Mouse (Mus musculus): ENCODE data around the gene Hmx2. TPM values are rescaled to one million over a fixed set of nuclear protein-coding genes. Genes with fewer than 3 reads are reported as not detected.

Gene Hmx2
- total RNA-seq, 2 experiments from 2014 or later = not detected

GRCm38 (mm10) chr7:131555301-131556081 lies 6.9 kb downstream of the Hmx2 start:
- intact Hi-C loops (cut with DNase I) = loop anchor here (1.0 to 10.0 kb wide), 3 partner anchors 11 to 1299 kb away; partner anchors contain the start of genes Abraxas2, Acadsb, Eef1akmt2 and Ikzf5
- DNase-seq = peak in 1 of 2 experiments; percentile 61

DNA sequence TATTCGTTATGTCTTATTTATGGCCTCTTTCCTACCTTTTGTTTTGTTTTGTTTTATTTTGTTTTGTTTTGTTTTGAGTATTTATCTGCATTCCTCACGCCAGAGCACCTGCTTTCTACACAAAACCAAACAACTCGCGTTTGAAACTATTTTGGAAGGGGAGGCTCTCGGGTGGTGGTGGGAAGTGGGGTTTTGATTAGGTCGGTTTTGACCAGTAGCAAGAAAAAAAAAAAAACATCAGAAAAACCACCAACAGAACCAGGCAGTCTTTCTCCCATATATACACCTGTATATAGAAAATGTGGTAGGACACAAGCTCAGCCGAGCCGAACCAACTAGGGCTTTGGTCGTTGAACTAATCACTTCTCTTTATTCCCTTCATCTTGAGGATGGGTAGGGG lies 7.5 kb downstream of the Hmx2 start:
- intact Hi-C loops (cut with DNase I) = loop anchor here (5.0 to 10.0 kb wide), 2 partner anchors 144 to 1299 kb away; partner anchors contain the start of genes Abraxas2, Acadsb, Eef1akmt2 and Ikzf5

DNA sequence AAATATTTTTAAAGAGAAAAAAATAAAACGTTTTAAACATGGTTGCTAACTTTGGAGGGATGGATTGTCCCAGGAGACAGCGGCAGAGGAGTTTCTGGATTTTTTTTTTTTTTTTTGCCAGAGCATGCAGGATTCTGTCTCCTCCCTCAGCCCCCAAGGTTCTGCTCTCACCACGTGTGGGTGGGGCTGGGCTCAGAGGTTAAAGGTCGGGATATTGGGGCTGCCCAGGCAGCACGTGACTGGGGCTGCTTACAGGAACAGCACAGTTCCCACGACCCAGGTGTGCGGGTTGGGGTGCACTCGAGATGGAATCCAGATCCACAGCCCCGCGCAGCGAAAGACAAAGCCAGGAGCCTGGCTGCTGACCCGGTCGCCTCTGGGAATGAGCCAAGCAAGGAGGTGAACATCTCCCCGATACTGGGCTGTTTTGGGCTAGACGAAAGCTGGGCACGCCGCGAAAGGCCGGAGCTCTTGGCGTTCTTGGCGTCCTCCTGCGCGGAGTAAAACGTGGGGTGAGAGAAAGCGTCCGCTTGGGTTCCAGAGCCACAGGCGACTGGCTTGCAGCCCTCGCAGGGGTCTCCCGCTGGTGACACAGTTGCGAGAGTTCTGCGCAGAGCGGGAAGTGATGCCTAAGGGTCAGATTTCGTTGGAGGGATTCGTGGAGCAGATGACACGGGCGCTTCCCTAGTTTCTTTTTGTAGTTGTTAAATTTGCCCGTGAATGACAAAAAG lies 8.1 kb downstream of the Hmx2 start:
- intact Hi-C loops (cut with DNase I) = loop anchor here (5.0 to 10.0 kb wide), 2 partner anchors 144 to 1298 kb away; partner anchors contain the start of genes Abraxas2, Acadsb, Eef1akmt2 and Ikzf5

More for the DNA sequence above, 7.5 kb downstream of the Hmx2 start:
- DNase-seq = no peak

DNA sequence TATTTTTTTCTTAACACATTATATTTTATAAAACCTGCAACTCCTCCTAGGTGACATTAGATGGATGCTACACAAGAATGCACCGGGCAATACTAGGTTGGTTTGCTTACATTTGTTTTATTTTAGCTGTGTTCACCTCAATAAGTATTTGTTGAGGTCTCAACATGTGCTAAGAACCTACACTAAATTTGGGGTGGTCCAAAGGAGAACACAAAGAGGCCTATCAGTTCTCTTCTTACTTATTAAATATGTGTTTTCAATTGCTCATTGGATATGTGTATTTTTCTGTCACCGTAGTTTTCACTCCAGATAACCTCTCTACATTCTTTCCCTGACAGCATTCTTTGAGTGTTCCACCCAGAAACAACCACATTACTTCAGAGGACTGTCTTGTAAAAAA lies 9.2 kb downstream of the Hmx2 start:
- intact Hi-C loops (cut with DNase I) = loop anchor here (5.0 to 10.0 kb wide), 2 partner anchors 145 to 1297 kb away; partner anchors contain the start of genes Abraxas2, Acadsb, Eef1akmt2 and Ikzf5

More for the DNA sequence above, 8.1 kb downstream of the Hmx2 start:
- peak in 1 of 2 experiments; percentile 53 for DNase-seq

DNA sequence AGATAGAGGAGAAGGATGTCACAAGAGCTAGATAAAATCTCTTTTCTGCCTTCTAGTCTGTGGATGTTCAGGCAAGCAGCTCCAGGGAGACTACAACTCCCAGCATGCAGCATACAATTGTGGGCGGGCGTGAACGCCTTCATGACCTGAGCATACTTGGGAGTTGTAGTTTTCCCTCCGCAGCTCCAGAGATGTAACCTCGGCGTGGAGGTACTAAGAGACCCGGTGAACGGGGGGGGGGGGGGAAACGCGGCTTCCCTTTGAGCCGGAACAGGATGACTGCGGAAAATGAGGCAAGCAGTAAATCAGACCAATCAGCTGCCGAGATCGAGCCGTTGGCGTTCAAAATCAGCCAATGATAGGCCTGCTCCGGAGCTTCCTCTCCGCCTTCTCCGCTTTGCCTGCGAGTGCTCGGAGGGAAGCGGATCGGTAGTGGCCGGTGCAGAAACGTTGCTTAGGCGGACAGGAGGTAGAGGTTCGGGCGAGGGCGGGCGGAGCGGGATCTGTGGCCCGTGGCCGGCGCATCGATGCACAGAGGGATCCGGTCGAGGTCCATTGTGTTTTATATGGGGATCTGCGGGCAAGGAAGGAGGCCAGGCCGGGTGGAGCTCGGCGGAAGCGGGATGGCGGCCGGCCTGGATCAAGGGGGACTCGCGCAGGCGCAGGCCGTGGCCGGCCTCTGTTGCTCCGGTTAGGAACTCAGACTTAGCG lies 11.6 kb downstream of the Hmx2 start, which contains the start of gene Bub3:
TSS of gene Bub3 (plus strand) at position 237 of the 711 bp plus-strand sequence.
- peak; percentile 86 to 93 for DNase-seq
- intact Hi-C loops (cut with DNase I) = loop anchor here (5.0 to 10.0 kb wide), 4 partner anchors 148 to 1295 kb away; partner anchors contain the start of genes 2310057M21Rik, Abraxas2, Acadsb and Eef1akmt2

More for the DNA sequence above, 9.2 kb downstream of the Hmx2 start:
- DNase-seq = no peak

DNA sequence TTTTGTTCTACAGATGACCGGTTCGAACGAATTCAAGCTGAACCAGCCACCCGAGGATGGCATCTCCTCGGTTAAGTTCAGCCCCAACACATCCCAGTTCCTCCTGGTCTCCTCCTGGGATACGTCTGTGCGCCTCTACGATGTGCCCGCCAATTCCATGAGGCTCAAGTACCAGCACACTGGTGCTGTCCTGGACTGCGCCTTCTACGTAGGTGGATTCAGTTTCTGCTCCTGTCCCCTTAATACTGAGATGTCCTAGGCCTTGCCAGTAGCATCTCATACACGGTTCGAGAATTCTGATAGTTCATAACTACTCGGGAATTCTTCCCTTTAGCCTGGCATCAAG lies 12.1 kb downstream of the Hmx2 start:
- intact Hi-C loops (cut with DNase I) = loop anchor here (5.0 kb wide), 2 partner anchors 198 to 693 kb away; partner anchors contain the start of genes 2310057M21Rik and Plekha1
- no peak for DNase-seq

DNA sequence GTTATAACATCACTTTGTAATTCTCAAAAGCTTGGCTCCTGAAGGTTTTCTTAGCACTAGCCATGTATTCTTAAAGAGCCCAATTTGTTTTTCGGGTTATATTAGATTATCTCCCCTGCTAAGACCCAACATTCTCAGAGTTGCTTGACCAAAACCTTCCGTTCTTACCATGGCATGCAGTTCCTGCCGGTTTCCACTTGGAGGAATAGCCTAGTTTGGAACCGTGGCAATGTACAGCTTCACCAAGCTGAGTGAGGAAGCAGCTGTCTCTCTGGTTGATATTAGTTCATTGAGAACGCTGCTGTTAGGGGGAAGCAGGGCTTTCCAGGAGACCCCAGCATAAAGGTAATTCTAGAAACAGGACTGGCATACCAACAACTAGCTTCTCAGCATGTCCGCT lies 26.7 kb downstream of the Hmx2 start:
- intact Hi-C loops (cut with DNase I) = no loop called here
- DNase-seq = no peak

DNA sequence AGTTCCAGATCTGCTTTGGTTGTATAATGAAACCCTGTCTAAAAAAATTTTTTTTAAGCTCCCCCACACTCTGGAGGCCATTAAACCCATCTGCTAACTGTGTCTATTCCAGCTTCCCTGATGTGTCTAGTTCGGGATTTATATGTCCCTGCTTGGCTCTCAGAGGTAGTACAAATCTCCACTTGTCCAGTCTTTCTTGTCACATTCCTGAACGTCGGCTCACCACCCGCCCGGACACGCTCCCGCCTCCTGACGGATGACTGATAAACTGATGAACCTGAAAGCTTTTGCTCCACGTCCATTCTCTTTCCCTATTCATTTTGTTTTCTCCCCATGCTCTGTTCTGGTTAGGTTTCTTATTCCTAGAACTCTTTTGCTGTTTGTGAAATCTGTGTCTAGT lies 33.6 kb downstream of the Hmx2 start:
- intact Hi-C loops (cut with DNase I) = no loop called here
- DNase-seq = no peak

DNA sequence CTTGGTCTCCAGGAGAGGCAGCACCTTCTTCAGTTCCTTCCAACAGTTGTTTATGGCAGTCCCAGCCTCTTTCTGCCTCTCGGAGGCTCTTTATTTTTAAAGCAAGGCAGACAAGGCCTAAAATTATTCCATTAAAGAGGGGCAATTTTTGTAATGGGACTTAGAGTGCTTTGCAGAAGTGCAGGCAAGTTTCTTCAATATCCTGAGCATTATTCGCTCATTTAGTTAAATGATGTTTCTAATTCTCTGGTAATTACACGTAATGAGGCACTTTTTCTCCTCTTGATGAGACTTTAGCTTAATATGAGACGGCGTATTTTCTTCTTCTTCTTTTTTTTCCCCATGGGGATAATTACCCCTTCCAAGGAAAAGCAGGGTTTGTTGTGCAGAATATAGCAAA lies 37.0 kb downstream of the Hmx2 start:
- intact Hi-C loops (cut with DNase I) = no loop called here
- no peak for DNase-seq

- intact Hi-C loops (cut with DNase I) = no loop called here
- DNase-seq = no peak
Measured at GRCm38 (mm10) chr7:131597779-131598482, 49.4 kb downstream of the Hmx2 start.

DNA sequence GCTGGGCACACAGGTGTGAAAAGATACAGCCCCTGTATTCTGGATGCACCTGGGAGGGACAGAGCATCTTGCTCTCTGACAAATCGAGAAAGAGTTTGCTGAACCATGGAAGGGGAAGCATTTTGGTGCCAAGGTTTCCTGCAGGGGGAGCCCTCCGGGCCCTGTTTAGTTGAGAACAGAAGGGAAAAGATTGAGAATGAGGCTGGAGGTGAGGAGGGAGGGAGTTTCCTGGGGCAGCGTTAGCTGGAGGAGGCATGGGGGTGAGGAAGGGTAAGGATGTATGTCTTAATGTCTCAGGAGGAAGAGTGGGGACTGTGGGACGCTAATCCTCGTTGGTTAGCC lies 49.9 kb downstream of the Hmx2 start:
- no peak for DNase-seq
- intact Hi-C loops (cut with DNase I) = no loop called here

DNA sequence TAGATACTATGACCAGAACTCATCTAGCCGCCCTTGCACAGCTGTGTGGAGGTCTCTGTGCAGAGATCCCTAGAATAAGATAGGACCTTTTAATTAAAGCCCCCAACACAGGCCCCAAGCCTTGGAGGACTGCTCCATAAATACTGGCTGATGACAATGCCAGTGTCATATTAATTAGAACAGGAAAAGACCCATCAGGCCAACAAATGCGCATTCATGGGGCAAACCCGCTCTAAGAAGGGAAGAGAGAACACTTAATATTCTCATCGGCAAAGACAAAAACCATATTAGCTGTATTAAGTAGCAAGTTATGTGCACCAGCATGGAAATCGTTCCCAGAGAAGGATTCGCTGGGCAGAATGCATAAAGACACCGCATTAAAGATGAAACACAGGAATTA lies 53.5 kb downstream of the Hmx2 start:
- no peak for DNase-seq
- intact Hi-C loops (cut with DNase I) = no loop called here

- no peak for DNase-seq
Measured at GRCm38 (mm10) chr7:131603186-131603585, 54.6 kb downstream of the Hmx2 start.

DNA sequence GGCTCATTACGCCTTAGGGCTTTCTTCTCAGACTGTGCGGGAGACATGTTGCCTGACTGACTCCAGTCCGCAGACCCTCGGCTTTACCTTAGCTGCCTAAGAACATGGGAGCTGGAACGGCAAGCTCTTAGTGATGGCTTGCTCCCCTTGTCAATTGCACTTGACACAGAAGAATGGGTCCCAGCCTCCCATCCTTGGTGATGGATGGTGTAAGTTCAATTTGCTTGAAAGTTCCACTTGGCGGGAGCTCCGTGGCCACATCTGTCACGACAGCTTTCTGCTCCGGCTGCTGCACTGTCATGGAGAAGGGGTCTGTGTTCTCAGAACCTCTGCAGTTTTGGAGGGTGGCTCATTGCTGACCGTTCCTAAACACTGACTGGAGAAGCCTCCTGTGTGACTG lies 56.4 kb downstream of the Hmx2 start:
- DNase-seq = no peak
- intact Hi-C loops (cut with DNase I) = no loop called here

More at GRCm38 (mm10) chr7:131603186-131603585, 54.6 kb downstream of the Hmx2 start:
- intact Hi-C loops (cut with DNase I) = no loop called here

DNA sequence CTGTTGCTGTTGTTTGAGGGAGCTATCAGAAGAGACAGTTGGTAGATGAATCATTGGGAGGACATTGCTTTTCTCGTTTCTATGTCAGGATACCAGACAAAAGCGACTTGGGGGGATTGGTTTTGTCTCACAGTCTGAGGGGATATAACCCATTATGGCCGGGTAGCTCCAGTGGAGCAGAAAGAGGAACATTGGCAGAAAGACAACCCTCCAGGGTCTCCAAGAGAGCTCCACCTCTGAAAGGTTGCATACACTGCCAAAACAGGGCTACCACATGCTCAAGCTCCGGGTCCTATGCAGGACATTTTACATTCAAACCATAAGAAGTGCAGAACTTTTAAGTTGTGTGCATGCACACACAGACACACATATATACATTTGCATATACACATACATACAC lies 56.9 kb downstream of the Hmx2 start:
- intact Hi-C loops (cut with DNase I) = no loop called here
- no peak for DNase-seq

Other genes with a start within 250 kb of the Hmx2 start
- gene Cuzd1, start 226.5 kb upstream of the Hmx2 start, total RNA-seq (2021) = under 1 TPM; 0.33 to 0.38 TPM
- not detected for gene Fam24b, start 219.3 kb upstream of the Hmx2 start, total RNA-seq (2021)
- gene Fam24a, start 214.9 kb upstream of the Hmx2 start, total RNA-seq (2021) = not detected
- 10 to 100 TPM; 11.9 to 14.1 TPM for gene 2310057M21Rik, start 186.0 kb upstream of the Hmx2 start, total RNA-seq (2021)
- gene Pstk, start 177.6 kb upstream of the Hmx2 start, total RNA-seq (2021) = 10 to 100 TPM; 43.1 to 47.8 TPM
- 10 to 100 TPM; 34.2 to 37.2 TPM for gene Ikzf5, start 138.3 kb upstream of the Hmx2 start, total RNA-seq (2021)
- 100 to 1,000 TPM; 204 to 213 TPM for gene Acadsb, start 138.2 kb upstream of the Hmx2 start, total RNA-seq (2021)
- not detected for gene Hmx3, start 5.9 kb upstream of the Hmx2 start, total RNA-seq (2021)
- 10 to 100 TPM; 26.6 to 34.1 TPM for gene Bub3, start 11.4 kb downstream of the Hmx2 start, total RNA-seq (2021)

All from heart, postnatal 36 days (tissue).